Mouse (Mus musculus): ENCODE measurements around the gene Hdac5. TPM values are rescaled to one million over a fixed set of nuclear protein-coding genes. Genes with fewer than 3 reads are reported as not detected.
"Not testable (repeated sequence)": the region's sequence is repeated elsewhere in the genome, so short reads cannot be mapped to it uniquely, and the experiment has no call there.

Hdac5 gene
- polyA plus RNA-seq, 1 experiment from 2014 or later = 41.1 TPM

DNA sequence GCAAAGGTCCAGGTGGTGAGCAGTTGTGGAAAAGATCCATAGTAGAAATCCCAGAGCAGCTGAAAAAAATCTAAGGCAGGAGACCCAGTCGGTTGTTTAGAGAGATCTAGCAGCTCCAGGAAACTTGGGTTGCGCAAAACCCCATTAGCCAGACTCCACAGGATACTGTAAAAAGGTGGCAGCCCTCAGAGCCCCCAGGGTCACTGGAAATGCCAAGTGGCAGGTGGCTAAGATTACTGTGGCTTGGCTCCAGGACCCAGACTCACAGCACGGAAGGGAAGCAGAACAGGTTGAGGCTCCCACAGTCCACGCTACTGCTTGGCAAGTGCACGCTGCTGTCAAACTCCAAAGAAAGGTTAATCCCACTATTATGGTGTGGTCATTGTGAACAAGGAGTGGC, 70.2 kb downstream of the Hdac5 start:
- H3K27ac ChIP-seq (ENCODE audit: low read depth) = no peak overlapping the region
- H3K4me1 ChIP-seq (ENCODE audit: insufficient read depth) = no peaks in the 10 kb centered on the region
- 64% methylated on average over 5 of the region's 5 CpGs for WGBS
- H3K36me3 ChIP-seq (ENCODE audit: insufficient read depth) = peaks cover 37% of the 10 kb centered on the region
- no peak for ATAC-seq (ENCODE audit: insufficient read depth)
- no peak for TF ChIP-seq CTCF (IDR thresholded peaks at IDR 0.05; ENCODE audit: low read depth)
- no peaks in the 10 kb centered on the region for H3K9me3 ChIP-seq (ENCODE audit: low read depth, low read length)
- no peaks in the 10 kb centered on the region for H3K27me3 ChIP-seq (ENCODE audit: insufficient read depth, low read length)
- H3K4me3 ChIP-seq (ENCODE audit: low read depth, low read length) = no peak overlapping the region
- DNase-seq = no peak
- no peak overlapping the region for H3K4me2 ChIP-seq
- no peak overlapping the region for H3K9ac ChIP-seq

GRCm38 (mm10) chr11:102158024-102158423, 71.9 kb downstream of the Hdac5 start:
- H3K27ac ChIP-seq (ENCODE audit: low read depth); H3K9me3 ChIP-seq (ENCODE audit: low read depth, low read length); DNase-seq; H3K9ac ChIP-seq; H3K27me3 ChIP-seq (ENCODE audit: insufficient read depth, low read length); H3K4me2 ChIP-seq; H3K4me1 ChIP-seq (ENCODE audit: insufficient read depth); ATAC-seq (ENCODE audit: insufficient read depth); H3K4me3 ChIP-seq (ENCODE audit: low read depth, low read length): not testable (repeated sequence)
- peaks cover 35% of the 10 kb centered on the region for H3K36me3 ChIP-seq (ENCODE audit: insufficient read depth)
- WGBS = 76% methylated on average over 2 of the region's 2 CpGs
- TF ChIP-seq CTCF (IDR thresholded peaks at IDR 0.05; ENCODE audit: low read depth) = peak; percentile 25; the same call in 1 of the 2 replicates

GRCm38 (mm10) chr11:102156786-102157089, 73.2 kb downstream of the Hdac5 start:
- DNase-seq (no peak), ATAC-seq (ENCODE audit: insufficient read depth) (peak; percentile 23; the same call in 1 of the 2 replicates)
- Histone ChIP-seq H3K27me3 (ENCODE audit: insufficient read depth, low read length) (no peaks in the 10 kb centered on the region), H3K4me2 (peak overlapping the region; percentile 86; the same call in 1 of the 2 replicates), H3K27ac (ENCODE audit: low read depth) (no peak overlapping the region), H3K36me3 (ENCODE audit: insufficient read depth) (peaks cover 30% of the 10 kb centered on the region), H3K9ac (no peak overlapping the region), H3K4me3 (ENCODE audit: low read depth, low read length) (peak overlapping the region; percentile 75; the same call in 1 of the 2 replicates), H3K4me1 (ENCODE audit: insufficient read depth) (no peaks in the 10 kb centered on the region), H3K9me3 (ENCODE audit: low read depth, low read length) (no peaks in the 10 kb centered on the region)
- 6% methylated on average over 1 of the region's 1 CpGs for WGBS
- TF ChIP-seq CTCF (IDR thresholded peaks at IDR 0.05; ENCODE audit: low read depth) = no peak

DNA sequence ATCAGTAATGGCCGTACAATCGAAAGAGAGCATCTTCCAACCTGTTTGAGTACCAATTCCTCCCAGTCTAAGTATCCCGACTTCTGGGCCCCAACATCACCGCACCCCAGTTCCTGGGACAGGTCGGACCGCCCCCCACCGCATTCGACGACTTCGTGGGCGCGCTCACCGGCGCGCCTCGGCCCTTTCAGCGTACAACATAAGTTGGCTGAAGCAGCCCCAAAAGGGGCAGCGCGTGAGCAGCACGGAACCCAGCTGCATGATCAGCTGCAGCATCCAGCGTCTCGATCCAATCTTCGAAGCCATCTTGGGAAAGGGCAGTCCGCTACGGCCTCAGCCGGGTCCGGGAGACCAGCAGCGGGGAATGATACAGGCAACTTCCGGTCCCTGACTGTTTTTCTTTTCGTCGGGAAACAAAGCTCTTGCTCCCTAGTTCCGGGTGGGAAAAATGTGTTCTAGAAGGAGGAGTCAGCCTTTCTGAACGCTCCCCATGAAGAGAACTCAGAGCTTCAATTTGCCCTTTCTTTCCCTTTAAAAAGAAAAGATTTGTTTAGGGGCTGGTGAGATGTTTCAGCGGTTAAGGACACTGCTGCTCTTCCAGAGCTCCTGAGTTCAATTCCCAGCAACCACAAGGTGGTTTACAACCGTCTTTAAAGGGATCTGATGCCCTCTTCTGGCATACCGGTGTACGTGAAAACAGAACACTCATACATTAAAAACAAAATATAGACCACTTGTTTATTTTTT, 73.8 kb downstream of the Hdac5 start, which contains the start of gene Tmem101:
TSS of gene Tmem101 (minus strand) at position 366 of the 747 bp plus-strand sequence.
- DNase-seq (peak; percentile 95), ATAC-seq (ENCODE audit: insufficient read depth) (peak; percentile 89)
- Histone ChIP-seq H3K4me3 (ENCODE audit: low read depth, low read length) (peak within 1 kb of the TSS; percentile 75), H3K9ac (peak within 1 kb of the TSS; percentile 60), H3K9me3 (ENCODE audit: low read depth, low read length) (no peaks in the 10 kb centered on the region), H3K4me1 (ENCODE audit: insufficient read depth) (no peaks in the 10 kb centered on the region), H3K36me3 (ENCODE audit: insufficient read depth) (peaks cover 27% of the 10 kb centered on the region), H3K4me2 (peak within 1 kb of the TSS; percentile 86), H3K27ac (ENCODE audit: low read depth) (peak within 1 kb of the TSS; percentile 30; the same call in 1 of the 2 replicates), H3K27me3 (ENCODE audit: insufficient read depth, low read length) (no peaks in the 10 kb centered on the region)
- WGBS = under 1% methylated on average over 37 of the region's 37 CpGs
- peak; percentile 44 for TF ChIP-seq CTCF (IDR thresholded peaks at IDR 0.05; ENCODE audit: low read depth)

GRCm38 (mm10) chr11:102147213-102147989, 82.6 kb downstream of the Hdac5 start:
- peaks cover 51% of the 10 kb centered on the region for H3K27me3 ChIP-seq (ENCODE audit: insufficient read depth, low read length)
- peak overlapping the region; percentile 1 for H3K4me3 ChIP-seq (ENCODE audit: low read depth, low read length)
- ATAC-seq (ENCODE audit: insufficient read depth) (no peak), DNase-seq (no peak)
- no peak overlapping the region for H3K9ac ChIP-seq
- WGBS = 9% methylated on average over 34 of the region's 34 CpGs
- H3K4me1 ChIP-seq (ENCODE audit: insufficient read depth) = peaks cover 4% of the 10 kb centered on the region; the same call in 1 of the 2 replicates
- H3K4me2 ChIP-seq = 0 out of 2 replicates have a peak overlapping the region, but pooled peaks have one; percentile 1
- TF ChIP-seq CTCF (IDR thresholded peaks at IDR 0.05; ENCODE audit: low read depth) = 0 out of 2 replicates have a peak, but pooled peaks have one; percentile 10
- no peak overlapping the region for H3K27ac ChIP-seq (ENCODE audit: low read depth)
- H3K9me3 ChIP-seq (ENCODE audit: low read depth, low read length) = no peaks in the 10 kb centered on the region
- H3K36me3 ChIP-seq (ENCODE audit: insufficient read depth) = no peaks in the 10 kb centered on the region

DNA sequence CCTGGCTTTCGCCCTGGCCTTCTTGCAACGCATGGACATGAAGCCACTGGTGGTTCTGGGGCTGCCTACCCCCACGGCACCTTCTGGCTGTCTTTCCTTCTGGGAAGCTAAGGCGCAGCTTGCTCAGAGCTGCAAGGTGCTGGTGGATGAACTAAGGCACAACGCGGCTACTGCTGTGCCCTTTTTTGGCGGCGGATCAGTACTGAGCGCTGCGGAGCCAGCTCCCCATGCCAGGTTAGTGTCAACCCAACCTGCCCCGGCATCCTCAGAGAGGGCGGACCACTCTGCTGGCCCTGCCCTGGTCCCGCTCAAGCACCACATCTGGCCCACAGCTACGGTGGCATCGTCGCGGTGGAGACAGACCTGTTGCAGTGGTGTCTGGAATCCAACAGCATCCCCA, 83.4 kb downstream of the Hdac5 start:
- no peaks in the 10 kb centered on the region for H3K9me3 ChIP-seq (ENCODE audit: low read depth, low read length)
- DNase-seq (no peak), ATAC-seq (ENCODE audit: insufficient read depth) (no peak)
- peak overlapping the region; percentile 3; the same call in 1 of the 2 replicates for H3K4me3 ChIP-seq (ENCODE audit: low read depth, low read length)
- 0 out of 2 replicates have a peak overlapping the region, but pooled peaks have one; percentile 10 for H3K4me2 ChIP-seq
- no peaks in the 10 kb centered on the region for H3K36me3 ChIP-seq (ENCODE audit: insufficient read depth)
- no peak for TF ChIP-seq CTCF (IDR thresholded peaks at IDR 0.05; ENCODE audit: low read depth)
- H3K27ac ChIP-seq (ENCODE audit: low read depth) = no peak overlapping the region
- peaks cover 4% of the 10 kb centered on the region; the same call in 1 of the 2 replicates for H3K4me1 ChIP-seq (ENCODE audit: insufficient read depth)
- H3K9ac ChIP-seq = no peak overlapping the region
- 9% methylated on average over 17 of the region's 17 CpGs for WGBS
- H3K27me3 ChIP-seq (ENCODE audit: insufficient read depth, low read length) = peaks cover 51% of the 10 kb centered on the region

DNA sequence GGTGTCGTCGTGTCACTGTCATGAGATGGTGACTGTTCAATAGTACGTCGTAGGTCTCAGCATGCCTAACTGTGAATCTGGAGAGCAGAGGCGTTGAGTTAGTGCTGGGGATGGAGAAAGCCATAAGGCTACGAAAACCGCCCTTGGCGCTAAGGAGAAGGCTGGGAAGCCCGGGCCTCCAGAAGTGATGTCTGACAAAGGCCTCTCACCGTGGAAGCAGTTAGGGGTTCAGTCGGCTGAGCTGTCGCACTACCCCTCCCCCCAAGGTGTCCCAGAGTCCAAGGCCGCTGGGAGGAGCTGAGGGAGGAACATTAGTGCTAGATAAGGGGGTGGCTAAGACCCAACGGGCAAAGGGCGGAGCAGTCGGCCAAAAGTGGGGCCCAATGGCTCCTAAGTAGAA, 84.0 kb downstream of the Hdac5 start:
- 5% methylated on average over 16 of the region's 16 CpGs for WGBS
- peaks cover 51% of the 10 kb centered on the region for H3K27me3 ChIP-seq (ENCODE audit: insufficient read depth, low read length)

More for the DNA sequence above, 84.0 kb downstream of the Hdac5 start:
- no peak for TF ChIP-seq CTCF (IDR thresholded peaks at IDR 0.05; ENCODE audit: low read depth)
- Histone ChIP-seq H3K4me2 (peak overlapping the region; percentile 59), H3K4me1 (ENCODE audit: insufficient read depth) (peaks cover 4% of the 10 kb centered on the region; the same call in 1 of the 2 replicates), H3K27ac (ENCODE audit: low read depth) (no peak overlapping the region), H3K9ac (no peak overlapping the region), H3K9me3 (ENCODE audit: low read depth, low read length) (no peaks in the 10 kb centered on the region), H3K36me3 (ENCODE audit: insufficient read depth) (no peaks in the 10 kb centered on the region), H3K4me3 (ENCODE audit: low read depth, low read length) (peak overlapping the region; percentile 31)
- DNase-seq = peak; percentile 18
- no peak for ATAC-seq (ENCODE audit: insufficient read depth)
